Mouse (Mus musculus): ENCODE data around the gene Atp8a1. TPM values are rescaled to one million over a fixed set of nuclear protein-coding genes. Genes with fewer than 3 reads are reported as not detected.

The Atp8a1 gene
- total and polyA plus RNA-seq, 2 experiments: 3.8 to 5.1 TPM

DNA sequence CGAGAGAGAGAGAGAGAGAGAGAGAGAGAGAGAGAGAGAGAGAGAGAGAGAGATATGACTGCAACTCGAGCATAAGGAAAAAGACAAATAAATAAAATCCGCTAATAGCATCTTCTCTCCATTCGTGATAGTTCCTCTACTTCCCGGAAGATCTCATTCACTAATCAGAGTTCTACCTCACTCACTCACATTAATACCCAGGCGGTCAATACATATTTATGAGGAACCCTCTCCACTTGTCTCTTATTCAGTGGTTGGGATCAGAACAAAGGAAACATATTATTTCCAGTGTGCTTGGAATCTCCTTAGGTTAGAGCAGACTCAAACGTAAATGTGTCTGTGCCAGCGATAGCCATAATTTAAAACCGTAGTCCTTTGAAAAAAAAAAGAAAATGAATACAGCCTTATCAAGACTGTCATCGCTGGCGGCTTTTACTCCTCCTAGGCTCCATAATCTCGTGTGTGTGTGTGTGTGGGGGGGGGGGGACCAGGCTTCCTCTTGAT is 1.3 kb upstream of the Atp8a1 start:
- peaks cover 4% of the 10 kb centered on the region; the same call in 1 of the 2 replicates for H3K4me1 ChIP-seq (ENCODE audit: control insufficient read depth, insufficient read depth, low read length)
- DNase-seq (ENCODE audit: extremely low read depth, low read depth, low spot score): no peak
- H3K79me2 ChIP-seq (ENCODE audit: control insufficient read depth, insufficient read depth, low read length): no peaks in the 10 kb centered on the region
- 74% methylated on average over 12 of the region's 12 CpGs for WGBS
- no peaks in the 10 kb centered on the region for H3K36me3 ChIP-seq (ENCODE audit: control insufficient read depth, insufficient read depth, low read length)
- H3K27me3 ChIP-seq (ENCODE audit: control insufficient read depth, insufficient read depth, low read length): no peaks in the 10 kb centered on the region
- no peak overlapping the region for H3K27ac ChIP-seq (replicated peaks; ENCODE audit: insufficient read depth, low read depth, low read length)
- H3K4me3 ChIP-seq (ENCODE audit: insufficient read depth, low read depth, low read length): no peak overlapping the region
- TF ChIP-seq CTCF (IDR thresholded peaks at IDR 0.05; ENCODE audit: low read depth, low read length): no peak
- TF ChIP-seq POLR2A (IDR thresholded peaks at IDR 0.05; ENCODE audit: extremely low read depth, insufficient read depth, low read length): no peak
- no peak overlapping the region for H3K9ac ChIP-seq (ENCODE audit: low read depth, low read length)

DNA sequence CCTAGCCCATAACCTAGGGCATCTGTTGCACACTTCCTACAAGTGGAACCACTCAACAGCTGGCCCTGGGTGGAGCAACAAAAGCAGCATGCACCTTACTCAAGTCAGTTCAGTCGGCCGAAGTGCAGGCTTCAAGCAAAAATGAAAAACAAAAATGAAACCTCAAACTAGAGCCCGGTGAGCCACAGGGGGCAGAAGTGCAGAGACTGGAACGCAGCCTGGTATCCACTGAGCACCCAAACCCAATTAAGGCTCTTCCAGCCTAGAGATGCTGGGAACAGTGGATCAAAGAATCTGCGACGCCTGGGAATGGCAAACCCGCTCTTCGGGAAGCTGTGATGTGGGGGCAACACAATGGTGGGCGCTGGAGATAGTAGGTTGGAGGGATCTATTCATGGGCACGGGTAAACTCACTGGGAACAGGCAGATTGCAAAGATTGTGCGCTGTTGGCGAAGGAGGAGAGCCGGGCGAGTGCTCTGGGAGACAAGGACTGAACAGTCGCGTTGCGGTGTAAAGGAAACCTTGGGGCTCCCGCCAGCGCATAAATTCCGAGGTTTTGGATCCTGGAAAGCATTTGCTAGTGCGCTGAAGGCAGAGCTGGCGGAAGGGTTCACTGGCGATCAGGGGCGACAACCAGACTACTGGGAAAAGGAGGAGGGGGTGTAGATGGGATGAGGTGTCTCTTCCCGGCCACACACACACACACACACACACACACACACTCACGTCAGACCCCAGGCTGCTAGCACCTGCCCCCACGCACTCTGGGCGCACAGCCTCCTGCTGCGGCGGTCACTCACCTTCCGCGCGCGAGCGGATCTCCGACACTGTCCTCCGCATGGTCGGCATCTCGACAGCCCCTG is 641 bp downstream of the Atp8a1 start:
- H3K4me3 ChIP-seq (ENCODE audit: insufficient read depth, low read depth, low read length): peak overlapping the region; percentile 79
- no peaks in the 10 kb centered on the region for H3K27me3 ChIP-seq (ENCODE audit: control insufficient read depth, insufficient read depth, low read length)
- H3K36me3 ChIP-seq (ENCODE audit: control insufficient read depth, insufficient read depth, low read length): no peaks in the 10 kb centered on the region
- 0% methylated on average over 39 of the region's 39 CpGs for WGBS
- no peaks in the 10 kb centered on the region for H3K79me2 ChIP-seq (ENCODE audit: control insufficient read depth, insufficient read depth, low read length)
- TF ChIP-seq CTCF (IDR thresholded peaks at IDR 0.05; ENCODE audit: low read depth, low read length) (0 out of 2 replicates have a peak, but pooled peaks have one; percentile 21), POLR2A (IDR thresholded peaks at IDR 0.05; ENCODE audit: extremely low read depth, insufficient read depth, low read length) (no peak)
- H3K4me1 ChIP-seq (ENCODE audit: control insufficient read depth, insufficient read depth, low read length): peaks cover 4% of the 10 kb centered on the region; the same call in 1 of the 2 replicates
- peak overlapping the region; percentile 74 for H3K9ac ChIP-seq (ENCODE audit: low read depth, low read length)
- 0 out of 2 replicates have a peak overlapping the region, but pooled peaks have one; percentile 0 for H3K27ac ChIP-seq (replicated peaks; ENCODE audit: insufficient read depth, low read depth, low read length)
- peak; percentile 49 for DNase-seq (ENCODE audit: extremely low read depth, low read depth, low spot score)

DNA sequence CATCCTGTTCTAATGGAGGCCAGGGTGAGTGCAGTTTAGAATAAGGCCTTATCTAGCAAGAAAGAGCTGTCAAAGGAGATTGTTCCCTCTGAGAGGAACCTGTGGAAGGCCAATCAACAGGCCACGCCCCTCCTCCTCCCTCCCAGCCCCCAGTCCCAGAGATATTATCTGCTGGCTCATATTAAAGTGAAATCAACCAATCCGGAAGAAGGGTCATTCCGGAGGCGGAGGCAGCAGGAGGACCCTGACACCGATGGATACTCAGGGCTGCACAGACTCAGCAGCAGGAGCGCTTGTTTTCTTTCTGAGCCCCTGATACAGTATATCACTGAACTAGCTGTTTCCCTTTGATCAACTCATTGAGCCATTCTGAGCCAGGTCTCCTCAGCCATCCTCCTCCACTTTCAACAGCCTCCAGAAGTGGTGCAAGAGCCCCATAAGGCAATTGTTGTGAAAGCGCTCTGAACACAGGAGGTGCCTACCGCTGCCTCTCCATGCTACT is 2.0 kb downstream of the Atp8a1 start:
- no peak overlapping the region for H3K9ac ChIP-seq (ENCODE audit: low read depth, low read length)
- DNase-seq (ENCODE audit: extremely low read depth, low read depth, low spot score): no peak
- no peak overlapping the region for H3K4me3 ChIP-seq (ENCODE audit: insufficient read depth, low read depth, low read length)
- H3K27me3 ChIP-seq (ENCODE audit: control insufficient read depth, insufficient read depth, low read length): no peaks in the 10 kb centered on the region
- TF ChIP-seq CTCF (IDR thresholded peaks at IDR 0.05; ENCODE audit: low read depth, low read length) (no peak), POLR2A (IDR thresholded peaks at IDR 0.05; ENCODE audit: extremely low read depth, insufficient read depth, low read length) (no peak)
- H3K36me3 ChIP-seq (ENCODE audit: control insufficient read depth, insufficient read depth, low read length): no peaks in the 10 kb centered on the region
- H3K79me2 ChIP-seq (ENCODE audit: control insufficient read depth, insufficient read depth, low read length): no peaks in the 10 kb centered on the region
- 28% methylated on average over 8 of the region's 8 CpGs for WGBS
- H3K4me1 ChIP-seq (ENCODE audit: control insufficient read depth, insufficient read depth, low read length): peaks cover 4% of the 10 kb centered on the region; the same call in 1 of the 2 replicates
- H3K27ac ChIP-seq (replicated peaks; ENCODE audit: insufficient read depth, low read depth, low read length): no peak overlapping the region

DNA sequence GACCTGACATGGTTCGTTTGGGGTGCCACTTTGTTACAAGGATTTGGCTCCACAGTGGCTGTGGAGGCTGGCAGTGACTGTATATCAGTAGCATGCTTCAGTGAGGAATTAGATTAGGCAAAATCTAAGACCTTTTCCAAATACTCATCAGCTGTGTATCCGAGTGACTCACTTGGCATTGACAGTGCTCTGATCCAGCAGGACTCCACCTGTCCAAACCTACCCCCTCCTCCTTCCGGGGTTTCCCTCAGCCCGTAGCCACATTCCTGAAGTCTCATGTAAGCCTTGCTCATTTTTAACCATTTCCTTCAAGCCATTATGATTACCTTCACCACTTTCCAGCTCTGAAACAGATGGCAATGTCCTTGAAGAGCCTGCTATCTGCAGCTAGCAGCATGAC is 3.2 kb downstream of the Atp8a1 start:
- TF ChIP-seq CTCF (IDR thresholded peaks at IDR 0.05; ENCODE audit: low read depth, low read length) (no peak), POLR2A (IDR thresholded peaks at IDR 0.05; ENCODE audit: extremely low read depth, insufficient read depth, low read length) (no peak)
- no peak overlapping the region for H3K4me3 ChIP-seq (ENCODE audit: insufficient read depth, low read depth, low read length)
- 73% methylated on average over 4 of the region's 4 CpGs for WGBS
- DNase-seq (ENCODE audit: extremely low read depth, low read depth, low spot score): no peak
- H3K36me3 ChIP-seq (ENCODE audit: control insufficient read depth, insufficient read depth, low read length): no peaks in the 10 kb centered on the region
- no peak overlapping the region for H3K9ac ChIP-seq (ENCODE audit: low read depth, low read length)
- H3K4me1 ChIP-seq (ENCODE audit: control insufficient read depth, insufficient read depth, low read length): peaks cover 4% of the 10 kb centered on the region; the same call in 1 of the 2 replicates
- no peak overlapping the region for H3K27ac ChIP-seq (replicated peaks; ENCODE audit: insufficient read depth, low read depth, low read length)
- H3K79me2 ChIP-seq (ENCODE audit: control insufficient read depth, insufficient read depth, low read length): no peaks in the 10 kb centered on the region
- H3K27me3 ChIP-seq (ENCODE audit: control insufficient read depth, insufficient read depth, low read length): no peaks in the 10 kb centered on the region

DNA sequence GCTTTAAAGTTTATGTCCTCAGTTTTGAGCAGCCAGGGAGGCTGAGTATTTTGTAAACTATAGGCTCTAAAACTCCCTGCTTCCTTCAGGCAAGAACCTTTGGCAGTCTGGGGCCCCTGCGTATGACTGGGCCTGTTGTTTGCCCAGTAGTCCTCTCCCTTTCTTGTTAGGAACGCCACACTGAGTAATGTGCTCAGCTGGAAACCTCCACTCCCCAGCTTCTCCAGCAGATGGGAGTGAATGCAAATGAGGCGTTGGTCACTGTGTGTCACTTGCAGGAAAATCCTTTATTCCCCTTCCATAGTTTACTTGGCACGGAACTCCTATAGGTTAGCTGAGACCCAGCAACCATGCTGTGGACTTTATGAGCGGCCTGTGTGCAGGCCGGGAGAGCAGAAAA is 4.9 kb downstream of the Atp8a1 start:
- TF ChIP-seq POLR2A (IDR thresholded peaks at IDR 0.05; ENCODE audit: extremely low read depth, insufficient read depth, low read length) (no peak), CTCF (IDR thresholded peaks at IDR 0.05; ENCODE audit: low read depth, low read length) (no peak)
- Histone ChIP-seq H3K4me3 (ENCODE audit: insufficient read depth, low read depth, low read length) (no peak overlapping the region), H3K27me3 (ENCODE audit: control insufficient read depth, insufficient read depth, low read length) (no peaks in the 10 kb centered on the region), H3K27ac (replicated peaks; ENCODE audit: insufficient read depth, low read depth, low read length) (no peak overlapping the region), H3K9ac (ENCODE audit: low read depth, low read length) (no peak overlapping the region), H3K36me3 (ENCODE audit: control insufficient read depth, insufficient read depth, low read length) (no peaks in the 10 kb centered on the region), H3K79me2 (ENCODE audit: control insufficient read depth, insufficient read depth, low read length) (no peaks in the 10 kb centered on the region), H3K4me1 (ENCODE audit: control insufficient read depth, insufficient read depth, low read length) (0 out of 2 replicates have a peak, but pooled peaks cover 2% of the 10 kb centered on the region)
- WGBS: 67% methylated on average over 6 of the region's 6 CpGs
- DNase-seq (ENCODE audit: extremely low read depth, low read depth, low spot score): no peak
